Mouse (Mus musculus): ENCODE data around the gene Cfl1.

Gene Cfl1

GRCm38 (mm10) chr19:5465037-5465436 lies 25.2 kb upstream of the Cfl1 start:
- no peak for DNase-seq (ENCODE audit: low read depth)

GRCm38 (mm10) chr19:5466916-5467500 lies 23.2 kb upstream of the Cfl1 start:
- DNase-seq (ENCODE audit: low read depth): no peak

DNA sequence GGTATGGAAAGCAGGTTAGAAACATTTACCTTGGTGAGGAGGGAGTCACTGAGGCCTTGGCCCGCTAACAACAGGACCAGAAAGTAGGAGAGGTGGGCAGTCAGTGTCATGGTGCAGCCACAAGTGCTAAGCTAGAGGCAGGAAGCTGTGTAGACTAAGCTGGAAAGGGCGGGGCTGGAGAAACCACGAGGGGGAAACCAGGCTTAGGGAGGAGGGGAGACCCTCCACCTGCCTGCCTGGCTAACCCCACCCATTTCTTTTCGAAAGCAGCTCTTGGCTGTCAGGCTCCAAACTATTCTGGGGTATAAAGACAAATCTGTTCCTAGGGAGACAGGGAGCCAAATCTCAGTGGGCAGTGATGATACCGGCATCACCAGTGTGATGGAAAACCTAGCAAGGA lies 21.9 kb upstream of the Cfl1 start, which contains the start of gene Ctsw:
Gene Ctsw, minus strand, starts transcription at position 134 of the 400 bp plus-strand sequence.
- DNase-seq (ENCODE audit: low read depth): no peak

DNA sequence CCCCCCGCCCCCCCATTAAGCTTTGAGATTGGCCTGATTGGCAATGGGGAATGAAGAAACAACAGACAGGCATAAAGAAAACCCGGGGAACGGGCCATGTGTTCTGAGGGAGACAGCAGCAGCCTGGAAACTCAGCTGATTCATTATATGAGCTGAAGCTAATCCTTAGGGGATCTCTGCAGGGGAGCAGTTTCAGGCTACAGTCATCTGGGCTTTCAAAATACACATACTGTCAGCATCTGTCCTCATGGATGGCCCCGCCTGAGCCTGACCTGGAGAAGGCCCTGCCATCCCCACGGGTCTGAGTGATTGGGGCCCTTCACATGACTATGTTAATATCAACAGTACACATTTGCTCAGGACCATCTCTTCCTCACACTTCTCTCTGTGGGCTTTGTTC lies 18.4 kb upstream of the Cfl1 start:
- DNase-seq (ENCODE audit: low read depth): no peak

DNA sequence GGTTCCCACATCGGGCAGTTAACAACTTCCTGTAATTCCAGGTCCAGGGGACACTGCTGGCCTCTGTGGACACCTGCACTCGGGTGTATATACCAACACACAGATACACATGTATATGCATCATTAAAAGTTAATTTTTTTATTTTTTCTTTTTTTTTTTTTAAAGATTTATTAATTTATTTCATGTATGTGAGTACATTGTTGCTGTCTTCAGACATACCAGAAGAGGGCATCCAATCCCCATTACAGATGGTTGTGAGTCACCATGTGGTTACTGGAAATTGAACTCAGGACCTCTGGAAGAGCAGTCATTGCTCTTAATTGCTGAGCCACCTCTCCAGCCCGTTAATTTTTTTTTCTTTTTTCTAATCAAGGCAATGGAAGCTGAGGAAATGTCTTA lies 17.4 kb upstream of the Cfl1 start:
- no peak for DNase-seq (ENCODE audit: low read depth)

- no peak for DNase-seq (ENCODE audit: low read depth)
These were observed 16.5 kb upstream of the Cfl1 start, which contains the start of gene Efemp2 for GRCm38 (mm10) chr19:5473720-5474119. Efemp2 (plus strand) TSS chr19:5473954.

DNA sequence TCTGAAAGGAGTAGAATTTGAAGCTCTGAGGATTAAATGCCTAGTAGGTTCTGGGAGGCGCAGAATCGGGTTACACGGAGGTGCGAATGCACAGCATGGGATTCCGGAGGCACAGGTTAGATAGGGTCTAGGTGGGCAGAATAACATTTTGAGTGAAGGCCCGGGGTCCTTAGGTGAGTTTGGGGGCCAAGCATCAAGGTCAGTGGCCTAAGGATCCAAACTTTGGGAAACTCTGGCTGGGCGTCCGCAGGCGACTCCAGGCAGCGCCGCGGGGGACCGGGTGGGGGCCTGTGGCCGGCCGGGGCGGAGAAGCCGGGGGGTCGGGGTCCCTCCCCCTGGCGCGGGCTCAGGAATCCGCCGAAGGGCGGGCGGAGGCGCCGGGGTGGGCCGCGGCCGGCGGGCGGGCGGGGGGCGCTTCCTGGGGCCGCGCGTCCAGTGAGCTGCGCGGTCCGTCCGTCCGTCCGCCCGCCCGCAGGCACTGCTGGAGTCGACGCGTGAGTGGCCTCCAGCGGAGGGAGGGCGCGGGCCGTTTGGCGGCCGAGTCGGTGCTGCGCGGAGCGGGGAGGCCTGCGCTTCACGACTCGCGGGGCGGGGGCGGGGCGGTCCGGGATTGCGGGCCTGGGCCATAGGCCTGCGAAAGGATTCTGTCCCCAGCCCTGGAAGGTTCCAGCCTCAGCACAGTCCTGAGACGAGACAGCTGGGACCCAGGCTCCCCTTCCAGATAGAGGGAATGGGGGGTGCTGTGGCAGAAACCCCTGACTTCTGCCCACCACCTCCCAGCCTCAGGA lies 15.8 kb upstream of the Cfl1 start:
- DNase-seq (ENCODE audit: low read depth): no peak

GRCm38 (mm10) chr19:5475069-5475714 lies 15.1 kb upstream of the Cfl1 start:
- DNase-seq (ENCODE audit: low read depth): no peak

- DNase-seq (ENCODE audit: low read depth): no peak
These were observed 13.1 kb upstream of the Cfl1 start for GRCm38 (mm10) chr19:5477004-5477667.

DNA sequence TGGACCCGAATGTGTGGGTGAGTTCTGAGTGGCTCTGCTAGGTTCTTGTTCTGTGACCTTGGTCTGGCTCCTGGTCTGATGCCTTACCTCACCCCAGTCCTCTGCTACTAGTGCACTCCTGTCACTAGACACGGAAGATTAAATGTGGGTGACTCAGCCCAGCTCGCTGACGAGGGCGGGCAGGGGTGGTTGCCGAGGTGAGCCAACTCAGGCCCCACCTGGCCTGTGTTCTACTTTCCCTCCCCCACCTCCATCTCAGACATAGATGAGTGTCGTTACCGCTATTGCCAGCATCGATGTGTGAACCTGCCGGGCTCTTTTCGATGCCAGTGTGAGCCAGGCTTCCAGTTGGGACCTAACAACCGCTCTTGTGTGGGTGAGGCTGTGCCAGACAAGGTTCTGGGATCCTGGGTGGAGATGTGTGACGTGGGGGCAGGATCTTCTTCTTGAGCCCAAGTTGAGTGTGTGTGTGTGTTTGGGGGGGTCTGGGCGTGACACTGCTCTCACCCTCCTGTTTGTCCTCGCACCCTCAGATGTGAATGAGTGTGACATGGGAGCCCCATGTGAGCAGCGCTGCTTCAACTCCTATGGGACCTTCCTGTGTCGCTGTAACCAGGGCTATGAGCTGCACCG lies 12.5 kb upstream of the Cfl1 start:
- DNase-seq (ENCODE audit: low read depth): no peak

DNA sequence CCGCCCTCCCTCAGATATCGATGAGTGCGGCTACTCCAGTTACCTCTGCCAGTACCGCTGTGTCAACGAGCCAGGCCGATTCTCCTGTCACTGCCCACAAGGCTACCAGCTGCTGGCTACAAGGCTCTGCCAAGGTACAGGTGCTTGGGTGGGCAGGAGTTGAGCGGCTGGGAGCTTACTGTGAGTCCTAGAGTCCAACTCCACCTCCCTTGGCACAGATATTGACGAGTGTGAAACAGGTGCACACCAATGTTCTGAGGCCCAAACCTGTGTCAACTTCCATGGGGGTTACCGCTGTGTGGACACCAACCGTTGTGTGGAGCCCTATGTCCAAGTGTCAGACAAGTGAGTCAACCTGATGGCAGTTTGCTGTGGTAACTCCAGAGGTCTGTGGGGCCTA lies 10.2 kb upstream of the Cfl1 start:
- no peak for DNase-seq (ENCODE audit: low read depth)

DNA sequence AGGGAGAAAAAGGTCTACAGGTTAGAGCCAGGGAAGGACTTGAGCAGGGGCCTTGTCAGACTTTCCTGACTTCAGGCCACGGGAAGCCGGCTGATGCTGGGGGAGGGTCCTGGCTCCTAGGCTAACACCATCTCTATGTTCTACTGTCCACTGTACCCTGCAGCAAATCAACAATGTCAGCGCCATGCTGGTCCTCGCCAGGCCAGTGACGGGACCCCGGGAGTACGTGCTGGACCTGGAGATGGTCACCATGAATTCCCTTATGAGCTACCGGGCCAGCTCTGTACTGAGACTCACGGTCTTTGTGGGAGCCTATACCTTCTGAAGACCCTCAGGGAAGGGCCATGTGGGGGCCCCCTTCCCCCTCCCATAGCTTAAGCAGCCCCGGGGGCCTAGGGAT lies 8.9 kb upstream of the Cfl1 start:
- DNase-seq (ENCODE audit: low read depth): no peak

- no peak for DNase-seq (ENCODE audit: low read depth)
These were observed 6.6 kb upstream of the Cfl1 start for GRCm38 (mm10) chr19:5483386-5484359.

DNA sequence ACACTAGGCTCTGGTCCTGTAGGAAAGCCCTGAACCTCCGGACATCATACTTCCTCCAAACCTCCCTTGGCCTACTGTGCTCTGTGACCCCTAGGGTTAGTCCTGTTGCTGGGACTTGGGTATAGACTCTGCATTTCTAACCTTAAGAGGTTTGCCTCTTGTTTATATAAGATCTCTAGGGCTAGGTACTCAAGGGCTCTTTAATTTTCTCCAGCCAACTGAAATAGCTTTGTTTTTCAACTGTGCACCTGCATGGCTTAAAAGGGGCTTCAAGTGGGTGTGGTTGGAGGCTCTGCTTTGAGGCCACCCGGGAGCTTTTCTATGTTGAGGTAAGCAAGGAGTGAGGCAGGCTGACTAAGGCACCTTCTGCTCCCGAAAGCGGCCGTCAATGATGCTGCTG lies 5.8 kb upstream of the Cfl1 start:
- no peak for DNase-seq (ENCODE audit: low read depth)

DNA sequence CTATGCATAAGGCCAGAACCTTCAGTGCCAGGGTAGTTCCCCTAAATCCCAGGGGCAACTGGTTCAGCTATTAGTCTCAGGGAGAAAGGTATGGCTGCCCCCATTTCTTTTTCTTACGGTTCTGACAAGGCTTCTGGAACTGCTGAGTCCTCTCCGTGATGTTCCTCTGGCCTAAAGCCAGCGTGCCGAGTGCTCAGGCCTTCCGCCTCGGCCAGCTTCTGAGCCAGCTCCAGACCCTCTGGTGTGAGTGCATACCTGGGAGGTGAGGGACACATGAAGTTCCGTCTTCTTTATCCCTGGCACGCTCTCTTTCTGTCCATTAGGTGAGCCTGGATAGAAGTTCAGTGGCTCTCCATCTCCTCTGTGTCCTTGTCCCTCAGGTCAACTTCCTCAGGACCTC lies 4.9 kb upstream of the Cfl1 start:
- no peak for DNase-seq (ENCODE audit: low read depth)

DNA sequence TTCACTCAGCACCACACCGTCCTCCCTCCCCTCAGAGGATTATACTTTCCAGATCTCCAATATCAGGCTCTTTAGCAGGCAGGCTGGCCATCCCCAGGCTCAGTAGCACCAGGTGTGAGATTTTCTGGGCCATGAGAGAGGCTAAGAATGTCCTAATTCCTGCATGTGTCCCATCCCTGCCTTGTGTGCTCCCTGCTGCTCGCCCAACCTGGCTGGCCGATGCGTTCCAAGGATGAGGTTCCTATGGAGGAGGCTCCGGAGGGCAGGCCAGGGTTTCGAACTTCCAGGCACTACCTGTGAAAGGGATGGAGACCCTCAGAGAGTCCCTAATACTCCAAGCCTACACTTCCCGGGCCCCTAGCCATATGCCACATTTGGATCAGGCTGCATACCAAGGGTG lies 4.4 kb upstream of the Cfl1 start:
- DNase-seq (ENCODE audit: low read depth): no peak

GRCm38 (mm10) chr19:5486286-5486685 lies 4.0 kb upstream of the Cfl1 start:
- DNase-seq (ENCODE audit: low read depth): no peak

GRCm38 (mm10) chr19:5486771-5487170 lies 3.5 kb upstream of the Cfl1 start:
- no peak for DNase-seq (ENCODE audit: low read depth)

DNA sequence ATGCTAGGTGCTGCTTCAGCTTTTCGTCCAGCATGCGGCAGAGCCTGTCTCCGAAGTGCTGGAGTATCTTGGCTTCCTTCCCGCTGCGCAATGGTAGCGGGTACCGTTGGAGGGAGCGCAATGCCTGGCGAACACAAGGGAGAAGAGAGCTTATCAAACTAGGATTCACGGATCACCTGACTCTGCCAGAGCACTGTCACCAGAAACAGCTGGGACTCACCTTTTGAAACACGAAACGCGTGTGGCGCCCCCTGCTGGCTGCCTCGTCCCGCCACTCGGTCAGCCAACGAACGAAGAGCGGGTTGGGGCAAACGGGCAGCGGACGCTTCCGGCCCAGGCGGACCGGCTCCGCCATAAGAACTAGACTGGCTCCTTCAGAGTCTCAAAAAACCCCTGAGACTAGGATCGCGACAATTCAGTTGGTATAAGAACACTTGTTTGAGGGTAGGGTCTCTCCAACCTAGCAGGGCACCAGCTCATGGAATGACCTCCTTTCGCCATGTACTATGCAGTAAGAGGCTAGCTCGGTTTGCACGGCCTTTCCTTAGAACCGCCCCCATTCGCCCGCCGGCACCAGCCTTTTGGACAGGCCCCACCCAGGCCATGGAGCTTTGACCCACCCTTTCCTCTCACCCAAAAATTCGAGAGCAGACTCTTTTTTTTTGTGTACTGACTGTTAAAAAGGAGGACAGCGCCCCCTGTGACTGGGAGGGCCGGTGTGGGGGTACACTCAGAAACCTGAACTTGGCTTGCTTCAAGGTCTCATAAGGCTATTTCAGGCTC lies 2.3 kb upstream of the Cfl1 start, which contains the start of gene Mus81:
Gene Mus81, minus strand, starts transcription at position 635 of the 783 bp plus-strand sequence.
- DNase-seq (ENCODE audit: low read depth): peak; percentile 98
